Mouse (Mus musculus) cortical plate, adult 2 months (tissue): ENCODE data around the gene Zfp46.

Experiments used
- CTCF ChIP-seq: fragments of 200-500 bp; IDR thresholded peaks from 2 replicates; pipeline ENCODE4 v1.5.1; 2011; ENCODE audit warnings: mild to moderate bottlenecking, control low read depth, low read length; ENCODE audit not compliant: insufficient read depth; ENCODE audit errors: extremely low read depth
- POLR2A ChIP-seq: fragments of 200-500 bp; IDR thresholded peaks from 2 replicates; pipeline ENCODE4 v1.6.1; 2011; ENCODE audit warnings: mild to moderate bottlenecking, low read length, control low read depth; ENCODE audit not compliant: insufficient read depth; ENCODE audit errors: extremely low read depth

DNA sequence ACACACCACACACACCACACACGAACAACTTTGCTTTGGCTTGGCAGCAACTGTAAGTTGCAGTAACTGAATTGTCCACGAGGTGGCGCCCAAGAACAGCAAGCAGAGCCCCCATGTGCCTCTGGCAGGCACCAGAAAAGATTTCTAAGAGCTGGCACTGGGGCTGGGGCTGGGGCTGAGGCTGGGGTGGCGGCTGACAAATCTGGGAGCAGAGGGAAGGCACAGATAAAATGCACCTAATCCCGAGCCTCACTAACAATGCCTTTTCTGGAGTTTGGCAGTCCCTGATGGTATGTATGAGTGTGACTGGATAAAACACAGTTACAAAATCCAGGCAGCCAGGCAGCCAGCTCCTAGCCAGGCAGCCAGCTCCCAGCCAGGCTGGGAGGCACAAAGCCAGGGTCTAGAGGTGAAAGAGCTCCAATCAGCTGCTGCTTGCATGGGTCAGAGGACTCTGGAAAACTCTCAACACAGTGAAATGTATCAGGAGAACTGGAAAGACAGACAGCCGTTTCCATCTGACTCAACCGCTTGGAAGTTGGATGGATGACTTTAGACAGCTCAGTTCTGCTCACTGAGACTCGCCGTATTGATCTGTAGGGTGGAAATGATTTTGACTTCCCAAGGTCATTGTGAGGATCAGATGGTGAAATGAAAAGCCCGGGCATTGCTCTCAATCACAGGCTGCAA is 23.8 kb upstream of the Zfp46 start:
- TF ChIP-seq POLR2A (no peak), CTCF (peak; percentile 89)
